Mouse (Mus musculus) cerebellum, postnatal 25 days (tissue): ENCODE results near the gene Frrs1.
A peak's percentile ranks its signal among the peaks of the same experiment; 100 is the strongest.

Experiments used
- DNase-seq, 2 experiments: peaks; one replicate each; pipeline ENCODE4 v3.0.0; 2021; ENCODE audit warnings: mixed read lengths in 2 of 2

Gene Frrs1

GRCm38 (mm10) chr3:116914931-116915330 lies 55.7 kb downstream of the Frrs1 start:
- DNase-seq: no peak

GRCm38 (mm10) chr3:116917016-116917415 lies 57.8 kb downstream of the Frrs1 start:
- DNase-seq: no peak

- no peak for DNase-seq
Measured at GRCm38 (mm10) chr3:116921535-116921934, 62.3 kb downstream of the Frrs1 start.

- no peak for DNase-seq
Measured at GRCm38 (mm10) chr3:116923042-116923441, 63.8 kb downstream of the Frrs1 start.

GRCm38 (mm10) chr3:116928994-116929393 lies 69.7 kb downstream of the Frrs1 start:
- DNase-seq: no peak

- no peak for DNase-seq
Measured at GRCm38 (mm10) chr3:116933158-116933557, 73.9 kb downstream of the Frrs1 start.

GRCm38 (mm10) chr3:116936934-116937691 lies 77.8 kb downstream of the Frrs1 start:
- DNase-seq: no peak

- no peak for DNase-seq
Measured at GRCm38 (mm10) chr3:116940804-116941558, 81.7 kb downstream of the Frrs1 start.

GRCm38 (mm10) chr3:116941559-116942117 lies 82.4 kb downstream of the Frrs1 start:
- DNase-seq: no peak

GRCm38 (mm10) chr3:116942751-116943150 lies 83.5 kb downstream of the Frrs1 start:
- no peak for DNase-seq

- DNase-seq: peak; percentile 8 to 17
Measured at GRCm38 (mm10) chr3:116943422-116943821, 84.2 kb downstream of the Frrs1 start.

- no peak for DNase-seq
Measured at GRCm38 (mm10) chr3:116946476-116946875, 87.2 kb downstream of the Frrs1 start.

GRCm38 (mm10) chr3:116950665-116951115 lies 91.4 kb downstream of the Frrs1 start:
- DNase-seq: no peak

- DNase-seq: no peak
Measured at GRCm38 (mm10) chr3:116951489-116951888, 92.2 kb downstream of the Frrs1 start.

GRCm38 (mm10) chr3:116952242-116952899 lies 93.1 kb downstream of the Frrs1 start:
- DNase-seq: no peak

GRCm38 (mm10) chr3:116953366-116953765 lies 94.1 kb downstream of the Frrs1 start:
- no peak for DNase-seq

- no peak for DNase-seq
Measured at GRCm38 (mm10) chr3:116955061-116955460, 95.8 kb downstream of the Frrs1 start.
